Mouse (Mus musculus) heart, embryonic 16.5 days (tissue): ENCODE results near the gene Iqgap2. TPM values are rescaled to one million over a fixed set of nuclear protein-coding genes. Genes with fewer than 3 reads are reported as not detected.
A peak's percentile ranks its signal among the peaks of the same experiment; 100 is the strongest.

Experiments used
- ATAC-seq: fragments of 200-750 bp; cut with Nextera tagmentation; replicated peaks from 2 replicates; pipeline ENCODE4 v1.8.0; 2017; ENCODE audit warnings: moderate number of reproducible peaks; ENCODE audit not compliant: insufficient read depth, low FRiP score; ENCODE audit errors: extremely low read depth
- H3K27ac ChIP-seq: fragments of 300-500 bp; sonication (generic); 2 replicates; pipeline ENCODE4 v1.5.1; 2014; ENCODE audit warnings: mild to moderate bottlenecking, low read length, control low read depth, moderate library complexity
- H3K27me3 ChIP-seq: fragments of 300-500 bp; sonication (generic); 2 replicates; pipeline ENCODE4 v1.6.1; 2014; ENCODE audit warnings: low read length, mixed read lengths; ENCODE audit not compliant: control insufficient read depth, insufficient read depth
- H3K36me3 ChIP-seq: fragments of 300-500 bp; sonication (generic); 2 replicates; pipeline ENCODE4 v1.6.1; 2014; ENCODE audit not compliant: control insufficient read depth, insufficient read depth
- H3K4me1 ChIP-seq: fragments of 300-500 bp; sonication (generic); 2 replicates; pipeline ENCODE4 v1.6.1; 2014; ENCODE audit warnings: low read length, mixed read lengths; ENCODE audit not compliant: control insufficient read depth, insufficient read depth
- H3K4me2 ChIP-seq: fragments of 300-500 bp; sonication (generic); 2 replicates; pipeline ENCODE4 v1.6.1; 2014; ENCODE audit warnings: low read depth, mild to moderate bottlenecking, control low read depth, low read length
- H3K4me3 ChIP-seq: fragments of 300-500 bp; sonication (generic); 2 replicates; pipeline ENCODE4 v1.5.1; 2014; ENCODE audit warnings: mild to moderate bottlenecking, control low read depth, low read length
- H3K9ac ChIP-seq: fragments of 300-500 bp; sonication (generic); 2 replicates; pipeline ENCODE4 v1.6.1; 2014; ENCODE audit warnings: low read length, control low read depth
- H3K9me3 ChIP-seq: fragments of 300-500 bp; sonication (generic); replicated peaks from 2 replicates; pipeline ENCODE4 v1.6.1; 2016; ENCODE audit warnings: low read length; ENCODE audit not compliant: control insufficient read depth
- WGBS: fragments of 180-500 bp; shearing (Covaris S2); extraction: QIAGEN DNeasy Blood & Tissue Kit; methylation state at CpG from one replicate; pipeline ENCODE4 v1.1.7; 2014; 5-methylcytosine and 5-hydroxymethylcytosine counted together
- polyA plus RNA-seq: library from polyadenylated mRNA; unstranded; fragments of >200 nt; fragmentation: Nextera tagmentation; extraction: Ambion mirVana; gene quantifications from 2 replicates; pipeline ENCODE4 v1.2.1, GENCODE M21; 2015

The Iqgap2 gene
- polyA plus RNA-seq, 1 experiment from 2014 or later: 4.6 TPM

DNA sequence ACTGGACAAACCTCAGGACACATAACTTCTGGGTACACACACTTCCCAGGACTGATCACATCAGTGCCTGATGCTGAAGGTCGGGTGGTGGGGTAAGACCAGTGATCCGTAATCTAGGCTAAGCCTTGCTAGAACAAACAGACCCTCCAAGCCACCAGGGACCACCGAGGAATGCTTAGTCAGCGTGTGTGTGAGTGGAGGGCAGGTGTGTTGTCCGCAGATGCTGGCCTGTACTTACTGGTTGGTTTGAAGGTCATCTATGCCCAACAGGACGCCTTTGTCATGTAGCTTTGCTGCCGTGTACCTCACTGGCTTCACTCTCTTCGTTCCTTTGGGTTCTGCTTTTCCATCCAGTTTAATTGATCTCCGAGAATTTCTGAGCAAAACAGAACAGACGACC lies 262.0 kb downstream of the Iqgap2 start:
- Histone ChIP-seq H3K4me2 (no peak overlapping the region), H3K27ac (no peak overlapping the region), H3K36me3 (no peaks in the 10 kb centered on the region), H3K9ac (no peak overlapping the region), H3K9me3 (no peaks in the 10 kb centered on the region), H3K4me1 (peaks cover 5% of the 10 kb centered on the region; the same call in 1 of the 2 replicates), H3K4me3 (no peak overlapping the region), H3K27me3 (no peaks in the 10 kb centered on the region)
- ATAC-seq: no peak
- WGBS: 85% methylated on average over 10 of the region's 10 CpGs

DNA sequence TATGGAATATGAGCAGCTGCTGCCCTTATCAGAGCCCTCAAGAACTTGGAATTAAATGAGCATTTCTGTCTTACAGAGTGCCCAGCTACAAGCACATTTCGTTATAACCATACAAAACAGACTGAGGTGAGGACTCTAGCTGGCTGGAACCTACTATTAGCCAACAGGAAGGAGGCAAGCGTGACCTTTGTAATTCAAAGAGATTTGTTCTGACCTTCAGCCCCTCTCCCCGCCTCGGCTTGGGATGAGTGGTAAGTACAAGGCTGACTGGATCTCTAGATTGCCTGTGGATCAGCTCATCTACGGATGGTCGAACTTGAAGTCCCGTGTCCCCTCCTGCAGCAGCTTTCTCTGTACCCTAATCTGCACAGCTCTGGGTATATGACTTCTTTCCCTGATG lies 265.0 kb downstream of the Iqgap2 start:
- no peaks in the 10 kb centered on the region for H3K27me3 ChIP-seq
- no peak overlapping the region for H3K27ac ChIP-seq
- no peak overlapping the region for H3K4me3 ChIP-seq
- H3K4me2 ChIP-seq: no peak overlapping the region
- peaks cover 11% of the 10 kb centered on the region for H3K4me1 ChIP-seq
- no peaks in the 10 kb centered on the region for H3K36me3 ChIP-seq
- no peak overlapping the region for H3K9ac ChIP-seq
- WGBS: 69% methylated on average over 7 of the region's 7 CpGs
- no peaks in the 10 kb centered on the region for H3K9me3 ChIP-seq
- ATAC-seq: no peak

DNA sequence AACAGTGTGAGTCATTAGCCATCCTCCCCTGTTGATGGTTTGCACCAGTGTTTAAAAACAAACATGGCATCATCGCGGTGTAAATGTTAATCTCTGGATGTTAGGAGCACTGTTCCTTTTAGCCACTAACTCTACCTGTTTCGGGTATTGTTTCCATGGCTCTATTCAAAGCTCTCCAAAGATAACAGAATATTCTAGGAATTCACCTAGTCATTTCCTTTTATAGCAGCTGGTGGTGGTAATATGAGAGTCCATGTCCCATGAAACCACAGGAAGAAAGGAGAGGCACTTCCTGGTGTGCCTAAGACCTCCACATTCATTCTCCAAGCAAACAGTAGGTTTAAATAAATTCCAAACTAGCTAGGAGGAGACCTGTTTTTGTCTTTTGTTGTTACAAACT lies 268.7 kb downstream of the Iqgap2 start:
- Histone ChIP-seq H3K27ac (no peak overlapping the region), H3K4me1 (peaks cover 16% of the 10 kb centered on the region), H3K4me3 (no peak overlapping the region), H3K36me3 (no peaks in the 10 kb centered on the region), H3K9ac (no peak overlapping the region), H3K27me3 (no peaks in the 10 kb centered on the region), H3K9me3 (no peaks in the 10 kb centered on the region), H3K4me2 (no peak overlapping the region)
- WGBS: 66% methylated on average over 3 of the region's 3 CpGs
- no peak for ATAC-seq

DNA sequence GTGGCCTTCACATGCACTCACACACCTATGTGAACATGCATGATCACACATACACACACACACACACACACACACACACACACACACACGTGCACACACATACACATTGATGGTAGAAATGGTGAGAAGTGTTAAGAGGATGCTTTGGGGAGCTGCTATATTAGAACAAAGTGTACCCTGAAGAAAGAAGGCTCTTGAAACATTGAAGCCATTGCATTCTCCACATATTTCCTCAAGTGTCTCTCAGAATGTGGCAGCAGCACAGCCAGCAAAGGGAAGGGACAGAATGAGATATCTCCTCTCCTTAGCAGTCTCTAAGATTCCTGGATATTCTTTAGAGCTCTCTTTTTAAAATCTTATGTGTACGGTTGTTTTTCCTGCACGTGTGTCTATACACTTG lies 270.2 kb downstream of the Iqgap2 start:
- Histone ChIP-seq H3K36me3 (no peaks in the 10 kb centered on the region), H3K9me3 (no peaks in the 10 kb centered on the region), H3K4me2 (no peak overlapping the region), H3K4me1 (peaks cover 22% of the 10 kb centered on the region), H3K27ac (peak overlapping the region; percentile 16; the same call in 1 of the 2 replicates), H3K4me3 (no peak overlapping the region), H3K27me3 (no peaks in the 10 kb centered on the region), H3K9ac (no peak overlapping the region)
- WGBS: 41% methylated on average over 3 of the region's 3 CpGs
- ATAC-seq: no peak

DNA sequence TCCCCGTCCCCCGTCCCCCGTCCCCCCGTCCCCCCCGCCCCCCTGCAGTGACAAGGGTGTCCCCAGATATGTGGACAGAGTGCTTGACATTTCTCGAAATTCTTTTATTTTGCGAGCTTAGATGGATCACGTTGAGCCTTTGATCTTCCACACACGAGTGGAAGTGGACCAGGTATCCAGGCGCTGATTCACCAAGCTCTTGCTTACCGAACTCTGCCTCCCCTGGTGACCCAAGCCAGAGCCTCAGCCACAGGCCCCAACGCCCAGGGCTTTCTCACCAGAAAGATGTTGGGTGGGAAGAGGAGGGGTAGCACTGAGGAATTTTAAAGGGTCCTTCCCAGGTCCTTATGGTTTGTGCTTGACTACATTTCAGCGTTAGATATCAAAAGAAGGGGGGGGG lies 272.9 kb downstream of the Iqgap2 start:
- Histone ChIP-seq H3K9ac (peak overlapping the region; percentile 98), H3K36me3 (no peaks in the 10 kb centered on the region), H3K4me1 (peaks cover 45% of the 10 kb centered on the region), H3K4me3 (peak overlapping the region; percentile 95), H3K27ac (peak overlapping the region; percentile 94), H3K27me3 (no peaks in the 10 kb centered on the region), H3K4me2 (peak overlapping the region; percentile 82), H3K9me3 (no peaks in the 10 kb centered on the region)
- 0 out of 2 replicates have a peak, but pooled peaks have one; percentile 3 for ATAC-seq
- WGBS: 16% methylated on average over 13 of the region's 13 CpGs

DNA sequence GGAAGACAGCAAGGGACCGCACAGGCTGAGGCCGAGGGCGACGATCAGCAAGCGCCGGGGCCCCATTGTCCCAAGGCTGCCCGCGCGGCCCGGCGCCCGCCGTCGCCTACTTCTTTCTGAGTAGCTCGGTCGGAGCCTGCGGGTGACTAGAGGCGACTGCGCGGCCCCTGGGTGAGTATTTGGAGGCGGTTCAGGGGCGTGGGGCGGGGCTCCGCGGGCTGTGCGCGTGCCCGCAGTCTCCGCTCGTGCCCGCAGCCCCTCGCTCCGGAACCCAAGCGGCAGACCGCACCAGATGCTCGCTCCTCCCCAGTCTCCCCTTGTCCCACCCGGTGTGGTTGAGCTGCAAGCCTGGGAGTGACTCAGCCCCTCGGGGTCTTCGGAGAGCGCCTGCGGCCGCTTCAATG lies 273.4 kb downstream of the Iqgap2 start, which contains the start of gene F2r:
TSS of gene F2r (minus strand) at position 179 of the 404 bp plus-strand sequence.
- H3K4me1 ChIP-seq: peaks cover 45% of the 10 kb centered on the region
- 0% methylated on average over 42 of the region's 42 CpGs for WGBS

DNA sequence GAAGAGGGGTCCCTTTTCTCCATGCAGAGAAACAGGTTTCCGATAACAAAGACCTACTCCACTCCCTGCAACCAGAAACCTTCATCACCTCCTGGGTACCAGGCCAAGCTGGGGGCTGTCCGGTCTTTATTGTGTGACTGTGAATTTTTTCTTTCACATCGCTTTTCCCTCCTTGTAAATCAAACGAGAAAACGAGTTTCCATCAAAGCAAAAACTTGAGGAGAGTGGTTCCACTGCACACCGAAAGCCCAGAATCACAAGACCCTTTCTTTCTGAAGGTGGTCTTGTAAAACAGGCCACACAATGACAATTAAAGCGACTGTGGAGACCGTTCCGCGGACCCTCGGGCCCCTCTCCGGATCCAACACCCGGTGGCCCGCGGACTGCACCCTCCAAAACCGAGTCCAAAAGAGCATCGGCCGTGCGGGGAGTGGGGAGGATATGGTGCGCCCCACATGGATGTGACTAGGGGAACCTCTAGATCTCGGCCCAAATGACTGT lies 274.0 kb downstream of the Iqgap2 start:
- H3K4me1 ChIP-seq: peaks cover 39% of the 10 kb centered on the region
- WGBS: under 1% methylated on average over 21 of the region's 21 CpGs
- peak; percentile 34 for ATAC-seq
- peak overlapping the region; percentile 95 for H3K4me3 ChIP-seq
- peak overlapping the region; percentile 82 for H3K4me2 ChIP-seq
- H3K36me3 ChIP-seq: no peaks in the 10 kb centered on the region
- peak overlapping the region; percentile 98 for H3K9ac ChIP-seq
- H3K27ac ChIP-seq: peak overlapping the region; percentile 94
- H3K27me3 ChIP-seq: no peaks in the 10 kb centered on the region
- no peaks in the 10 kb centered on the region for H3K9me3 ChIP-seq

More for the DNA sequence above, 273.4 kb downstream of the Iqgap2 start, which contains the start of gene F2r:
- peak within 1 kb of the TSS; percentile 82 for H3K4me2 ChIP-seq
- H3K4me3 ChIP-seq: peak within 1 kb of the TSS; percentile 95
- peak; percentile 92 for ATAC-seq
- peak within 1 kb of the TSS; percentile 94 for H3K27ac ChIP-seq
- H3K9me3 ChIP-seq: no peaks in the 10 kb centered on the region
- peak within 1 kb of the TSS; percentile 98 for H3K9ac ChIP-seq
- no peaks in the 10 kb centered on the region for H3K27me3 ChIP-seq
- H3K36me3 ChIP-seq: no peaks in the 10 kb centered on the region

DNA sequence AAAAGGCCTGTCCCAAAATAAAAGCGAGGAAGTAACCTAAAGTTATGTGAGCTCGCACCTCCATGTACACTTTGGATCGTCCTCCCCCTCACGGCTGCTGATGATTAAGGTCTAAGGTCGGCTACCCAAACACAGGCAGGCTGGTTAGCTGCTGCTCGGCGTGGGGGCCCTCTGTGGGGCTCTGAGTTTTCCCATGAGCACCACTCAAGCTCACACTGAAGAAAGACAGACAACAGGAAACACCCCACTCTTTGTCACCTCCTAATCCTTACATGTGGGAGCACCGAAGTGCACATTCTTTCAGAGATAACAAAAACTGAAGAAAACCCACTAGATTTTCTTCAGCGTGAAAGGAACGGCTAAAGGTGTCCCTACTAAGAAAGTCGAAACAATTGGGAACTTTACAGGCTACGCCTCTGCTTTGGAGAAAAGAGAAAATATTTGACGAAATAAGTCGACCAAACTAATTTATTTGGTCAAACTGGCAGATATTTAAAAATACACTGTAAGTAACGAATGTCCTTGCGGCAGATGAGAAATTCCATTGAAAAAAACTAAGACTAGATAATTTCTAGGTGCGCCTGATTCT lies 274.5 kb downstream of the Iqgap2 start:
- H3K9ac ChIP-seq: peak overlapping the region; percentile 98
- WGBS: 4% methylated on average over 17 of the region's 17 CpGs
- H3K4me2 ChIP-seq: peak overlapping the region; percentile 82
- ATAC-seq: no peak
- H3K9me3 ChIP-seq: no peaks in the 10 kb centered on the region
- peak overlapping the region; percentile 94 for H3K27ac ChIP-seq
- H3K27me3 ChIP-seq: no peaks in the 10 kb centered on the region
- peaks cover 40% of the 10 kb centered on the region for H3K4me1 ChIP-seq
- H3K36me3 ChIP-seq: no peaks in the 10 kb centered on the region
- peak overlapping the region; percentile 95 for H3K4me3 ChIP-seq

DNA sequence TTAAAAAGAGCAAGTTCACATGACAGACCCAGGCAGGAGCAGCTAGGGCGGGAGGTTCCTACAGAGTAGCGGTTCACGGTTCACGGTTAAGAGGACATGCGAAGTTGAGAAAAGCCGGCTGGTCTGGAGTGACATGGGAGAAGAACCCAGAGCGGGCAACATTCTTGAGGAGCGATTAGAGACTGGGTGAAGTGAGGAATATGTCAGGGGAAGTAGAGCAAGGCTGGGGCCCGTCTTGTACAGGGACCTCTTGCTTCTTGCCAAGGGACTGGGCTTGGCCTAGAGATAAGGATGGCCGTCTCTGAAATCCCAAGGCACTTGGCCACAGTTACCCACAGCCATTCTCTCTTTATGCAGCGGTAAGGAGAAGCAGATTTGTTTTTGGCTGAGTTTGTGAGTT lies 275.2 kb downstream of the Iqgap2 start:
- Histone ChIP-seq H3K9ac (peak overlapping the region; percentile 98), H3K4me3 (peak overlapping the region; percentile 95), H3K27ac (peak overlapping the region; percentile 75), H3K4me2 (peak overlapping the region; percentile 82), H3K36me3 (no peaks in the 10 kb centered on the region), H3K4me1 (peaks cover 38% of the 10 kb centered on the region), H3K9me3 (no peaks in the 10 kb centered on the region), H3K27me3 (no peaks in the 10 kb centered on the region)
- 9% methylated on average over 11 of the region's 11 CpGs for WGBS
- no peak for ATAC-seq
